Mouse (Mus musculus) lung, postnatal 0 days (tissue): ENCODE data around the gene Parp14.

ENCODE experiments used
- CTCF ChIP-seq: IDR thresholded peaks from 2 replicates; pipeline ENCODE4 v1.5.1; 2016; ENCODE audit warnings: antibody characterized with exemption, mild to moderate bottlenecking
- EP300 ChIP-seq: IDR thresholded peaks from 2 replicates; pipeline ENCODE4 v1.6.1; 2016; ENCODE audit warnings: antibody characterized with exemption, mild to moderate bottlenecking, control low read depth

DNA sequence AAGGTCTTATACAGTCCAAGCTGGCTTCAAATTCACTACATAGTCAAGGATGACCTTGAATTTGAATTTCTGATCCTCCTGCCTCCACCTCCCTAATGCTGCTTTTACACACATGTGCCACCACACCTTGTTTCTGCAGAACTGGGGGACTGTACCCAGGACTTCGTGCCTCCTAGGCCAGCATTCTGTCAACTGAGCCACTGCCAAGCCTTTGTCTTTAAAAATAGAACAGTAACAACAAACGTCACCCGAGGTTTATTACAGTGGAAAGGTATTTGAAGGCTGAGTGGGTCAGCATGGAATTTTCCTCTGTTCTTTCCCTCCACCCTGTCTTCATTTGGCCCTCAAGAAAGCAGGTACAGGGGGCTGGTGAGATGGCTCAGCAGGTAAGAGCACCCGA lies 15.5 kb downstream of the Parp14 start:
- TF ChIP-seq CTCF, result no peak
- TF ChIP-seq EP300, result no peak
